Mouse (Mus musculus) embryonic facial prominence, embryonic 12.5 days (tissue): ENCODE measurements around the gene Nkx2-3. TPM values are rescaled to one million over a fixed set of nuclear protein-coding genes. Genes with fewer than 3 reads are reported as not detected.

Experiments used
- ATAC-seq: fragments of 200-750 bp; cut with Nextera tagmentation; 2 replicates; pipeline ENCODE4 v1.8.0; 2017; ENCODE audit not compliant: insufficient number of reproducible peaks, insufficient read depth, low FRiP score, low TSS enrichment
- H3K27ac ChIP-seq: fragments of 300-500 bp; sonication (generic); 2 replicates; pipeline ENCODE4 v1.5.1; 2016; ENCODE audit warnings: mild to moderate bottlenecking
- H3K27me3 ChIP-seq: fragments of 300-500 bp; sonication (generic); 2 replicates; pipeline ENCODE4 v1.6.1; 2016; ENCODE audit warnings: mild to moderate bottlenecking, moderate library complexity
- H3K36me3 ChIP-seq: fragments of 300-500 bp; sonication (generic); 2 replicates; pipeline ENCODE4 v1.6.1; 2016; ENCODE audit warnings: mild to moderate bottlenecking
- H3K4me1 ChIP-seq: fragments of 300-500 bp; sonication (generic); 2 replicates; pipeline ENCODE4 v1.6.1; 2016
- H3K4me2 ChIP-seq: fragments of 300-500 bp; sonication (generic); replicated peaks from 2 replicates; pipeline ENCODE4 v1.6.1; 2016; ENCODE audit warnings: mild to moderate bottlenecking, moderate library complexity
- H3K4me3 ChIP-seq: fragments of 300-500 bp; sonication (generic); 2 replicates; pipeline ENCODE4 v1.5.1; 2016; ENCODE audit warnings: mild to moderate bottlenecking
- H3K9ac ChIP-seq: fragments of 300-500 bp; sonication (generic); 2 replicates; pipeline ENCODE4 v1.6.1; 2016; ENCODE audit warnings: mild to moderate bottlenecking, moderate library complexity
- H3K9me3 ChIP-seq: fragments of 300-500 bp; sonication (generic); 2 replicates; pipeline ENCODE4 v1.6.1; 2016; ENCODE audit warnings: mild to moderate bottlenecking, moderate library complexity
- WGBS: fragments of 180-500 bp; shearing (Covaris S2); methylation state at CpG from one replicate; pipeline ENCODE4 v1.1.7; 2016; 5-methylcytosine and 5-hydroxymethylcytosine counted together
- polyA plus RNA-seq: library from polyadenylated mRNA; unstranded; fragments of >200 nt; fragmentation: Nextera tagmentation; extraction: Ambion mirVana; gene quantifications from 2 replicates; pipeline ENCODE4 v1.2.1, GENCODE M21; 2016

Nkx2-3 gene
- polyA plus RNA-seq, 1 experiment from 2014 or later: 3.6 TPM

- no peak overlapping the region for H3K27ac ChIP-seq
- no peak overlapping the region for H3K4me2 ChIP-seq
- peaks cover 97% of the 10 kb centered on the region for H3K27me3 ChIP-seq
- no peak for ATAC-seq
- no peak overlapping the region for H3K9ac ChIP-seq
- no peaks in the 10 kb centered on the region for H3K9me3 ChIP-seq
- 9% methylated on average over 5 of the region's 5 CpGs for WGBS
- H3K36me3 ChIP-seq: no peaks in the 10 kb centered on the region
- H3K4me1 ChIP-seq: no peaks in the 10 kb centered on the region
- no peak overlapping the region for H3K4me3 ChIP-seq
Observed at GRCm38 (mm10) chr19:43596981-43597380, 15.1 kb upstream of the Nkx2-3 start.

GRCm38 (mm10) chr19:43598741-43599660 is 13.1 kb upstream of the Nkx2-3 start:
- Histone ChIP-seq H3K4me2 (no peak overlapping the region), H3K4me1 (no peaks in the 10 kb centered on the region), H3K4me3 (no peak overlapping the region), H3K9me3 (no peaks in the 10 kb centered on the region), H3K27ac (no peak overlapping the region), H3K27me3 (peaks cover 98% of the 10 kb centered on the region), H3K9ac (no peak overlapping the region), H3K36me3 (no peaks in the 10 kb centered on the region)
- ATAC-seq: no peak
- WGBS: 3% methylated on average over 24 of the region's 25 CpGs

GRCm38 (mm10) chr19:43599776-43600544 is 12.2 kb upstream of the Nkx2-3 start:
- Histone ChIP-seq H3K36me3 (no peaks in the 10 kb centered on the region), H3K9me3 (no peaks in the 10 kb centered on the region), H3K27ac (no peak overlapping the region), H3K9ac (no peak overlapping the region), H3K4me2 (no peak overlapping the region), H3K4me1 (no peaks in the 10 kb centered on the region), H3K4me3 (no peak overlapping the region), H3K27me3 (peaks cover 99% of the 10 kb centered on the region)
- 1% methylated on average over 27 of the region's 27 CpGs for WGBS
- ATAC-seq: no peak

GRCm38 (mm10) chr19:43600545-43601331 is 11.4 kb upstream of the Nkx2-3 start:
- no peak overlapping the region for H3K4me3 ChIP-seq
- H3K27ac ChIP-seq: no peak overlapping the region
- no peak overlapping the region for H3K4me2 ChIP-seq
- no peaks in the 10 kb centered on the region for H3K4me1 ChIP-seq
- no peaks in the 10 kb centered on the region for H3K9me3 ChIP-seq
- H3K27me3 ChIP-seq: peaks cover 99% of the 10 kb centered on the region
- no peak overlapping the region for H3K9ac ChIP-seq
- no peaks in the 10 kb centered on the region for H3K36me3 ChIP-seq
- under 1% methylated on average over 33 of the region's 33 CpGs for WGBS
- no peak for ATAC-seq

GRCm38 (mm10) chr19:43601440-43601839 is 10.7 kb upstream of the Nkx2-3 start:
- Histone ChIP-seq H3K36me3 (no peaks in the 10 kb centered on the region), H3K27me3 (peaks cover 99% of the 10 kb centered on the region), H3K4me1 (no peaks in the 10 kb centered on the region), H3K4me2 (no peak overlapping the region), H3K9ac (no peak overlapping the region), H3K9me3 (no peaks in the 10 kb centered on the region), H3K27ac (no peak overlapping the region), H3K4me3 (no peak overlapping the region)
- ATAC-seq: no peak
- under 1% methylated on average over 27 of the region's 27 CpGs for WGBS

- Histone ChIP-seq H3K27ac (no peak overlapping the region), H3K36me3 (no peaks in the 10 kb centered on the region), H3K4me3 (no peak overlapping the region), H3K4me2 (no peak overlapping the region), H3K27me3 (peaks cover 99% of the 10 kb centered on the region), H3K9me3 (no peaks in the 10 kb centered on the region), H3K9ac (no peak overlapping the region), H3K4me1 (no peaks in the 10 kb centered on the region)
- no peak for ATAC-seq
- WGBS: 2% methylated on average over 12 of the region's 12 CpGs
Observed at GRCm38 (mm10) chr19:43601996-43602590, 10.0 kb upstream of the Nkx2-3 start.

GRCm38 (mm10) chr19:43603521-43603920 is 8.6 kb upstream of the Nkx2-3 start:
- ATAC-seq: no peak
- Histone ChIP-seq H3K4me3 (no peak overlapping the region), H3K27ac (no peak overlapping the region), H3K9ac (no peak overlapping the region), H3K9me3 (no peaks in the 10 kb centered on the region), H3K27me3 (peaks cover 91% of the 10 kb centered on the region), H3K36me3 (no peaks in the 10 kb centered on the region), H3K4me2 (no peak overlapping the region), H3K4me1 (no peaks in the 10 kb centered on the region)
- WGBS: 2% methylated on average over 5 of the region's 5 CpGs

GRCm38 (mm10) chr19:43604492-43605120 is 7.5 kb upstream of the Nkx2-3 start:
- 3% methylated on average over 7 of the region's 7 CpGs for WGBS
- ATAC-seq: no peak
- Histone ChIP-seq H3K9me3 (no peaks in the 10 kb centered on the region), H3K27ac (no peak overlapping the region), H3K4me2 (no peak overlapping the region), H3K9ac (no peak overlapping the region), H3K36me3 (no peaks in the 10 kb centered on the region), H3K27me3 (peaks cover 89% of the 10 kb centered on the region), H3K4me1 (no peaks in the 10 kb centered on the region), H3K4me3 (no peak overlapping the region)

- H3K4me1 ChIP-seq: no peaks in the 10 kb centered on the region
- no peak for ATAC-seq
- H3K4me3 ChIP-seq: no peak overlapping the region
- no peak overlapping the region for H3K9ac ChIP-seq
- H3K36me3 ChIP-seq: no peaks in the 10 kb centered on the region
- 1% methylated on average over 17 of the region's 17 CpGs for WGBS
- no peaks in the 10 kb centered on the region for H3K9me3 ChIP-seq
- H3K27me3 ChIP-seq: peaks cover 89% of the 10 kb centered on the region
- no peak overlapping the region for H3K27ac ChIP-seq
- H3K4me2 ChIP-seq: no peak overlapping the region
Observed at GRCm38 (mm10) chr19:43605666-43606551, 6.2 kb upstream of the Nkx2-3 start.
